ENCODE assay signal across 28 mouse cellular contexts in the genomic region with DNA sequence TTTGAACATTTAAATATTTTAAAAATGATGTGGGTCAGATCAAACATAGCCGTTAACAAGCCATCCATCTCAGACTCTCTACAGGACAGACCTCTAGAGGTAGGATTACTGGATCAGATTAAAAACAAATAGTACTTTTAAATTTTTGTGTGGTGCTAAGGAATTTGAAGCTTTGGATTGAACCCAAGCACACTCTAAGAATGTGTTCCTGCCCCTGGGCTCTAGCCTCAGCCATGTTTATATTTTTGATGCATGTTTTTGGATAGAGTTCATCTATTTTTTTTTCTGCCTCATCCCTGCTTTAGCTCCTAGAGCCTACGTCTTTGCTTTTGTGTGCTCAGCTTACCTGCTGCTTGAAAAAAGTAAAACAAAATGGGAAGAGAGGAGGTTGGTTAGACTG. TPM values are rescaled to one million over a fixed set of nuclear protein-coding genes. Genes with fewer than 3 reads are reported as not detected.
DNase-seq lines count a peak whose midpoint lies in the region; ATAC-seq and TF ChIP-seq lines count a peak whose summit lies in the region.
"Had no signal": no experiment of that assay in that cellular context is flagged by ENCODE, and none has a peak within 500 bp of the region (broad histone marks: within the 10 kb centered on the region; RNA-seq: fewer than 3 reads in every experiment).

No protein-coding gene starts in this region.

- no peak for DNase-seq in heart, postnatal 10 days
- DNase-seq in heart, postnatal 25 days (ENCODE audit: low spot score) = no peak
- DNase-seq in heart, postnatal 0 days (ENCODE audit: low spot score) = no peak
- no peak for DNase-seq in heart, adult 18-20 months
- peak; percentile 63 for DNase-seq in 3T3-L1 (ENCODE audit: low read depth, low spot score)
- DNase-seq in adrenal gland, adult 2 months = no peak
- DNase-seq: adrenal gland, postnatal 10 days; adrenal gland, postnatal 36 days; cerebellum, adult 18-20 months; cerebellum, adult 9-10 months; cerebellum, postnatal 14 days; gastrocnemius, postnatal 25 days; heart, postnatal 36 days; kidney, adult 11 months; kidney, adult 8-10 months had no signal

- 76% methylated on average over 2 of the region's 2 CpGs for WGBS in heart, embryonic 11.5 days (ENCODE audit: insufficient replicate concordance)
- 76% methylated on average over 2 of the region's 2 CpGs for WGBS in heart, embryonic 14.5 days
- WGBS in heart, postnatal 0 days = 67% methylated on average over 2 of the region's 2 CpGs

- H3K36me3 ChIP-seq in heart, embryonic 11.5 days (ENCODE audit: control insufficient read depth, insufficient read depth, low read length) = no peaks in the 10 kb centered on the region
- H3K36me3 ChIP-seq in heart, embryonic 14.5 days (ENCODE audit: control insufficient read depth, insufficient read depth, low read length) = no peaks in the 10 kb centered on the region
- no peaks in the 10 kb centered on the region for H3K36me3 ChIP-seq in heart, postnatal 0 days (replicated peaks; ENCODE audit: control insufficient read depth, insufficient read depth, low read length)
- H3K36me3 ChIP-seq: embryonic facial prominence, embryonic 12.5 days; forebrain, embryonic 12.5 days; forebrain, embryonic 15.5 days; hindbrain, embryonic 10.5 days; hindbrain, embryonic 13.5 days; intestine, embryonic 15.5 days; kidney, embryonic 15.5 days had no signal

- TF ChIP-seq EP300 in heart, postnatal 0 days (IDR thresholded peaks at IDR 0.05; ENCODE audit: low read depth) = no peak

- TF ChIP-seq CTCF in heart, postnatal 0 days (IDR thresholded peaks at IDR 0.05; ENCODE audit: low read depth) = no peak

- peak overlapping the region; percentile 23 for H3K4me2 ChIP-seq in heart, embryonic 11.5 days
- peak overlapping the region; percentile 51; the same call in 1 of the 2 replicates for H3K4me2 ChIP-seq in heart, embryonic 14.5 days (ENCODE audit: low read length)
- H3K4me2 ChIP-seq in heart, postnatal 0 days (ENCODE audit: low read depth, low read length) = peak overlapping the region; percentile 8; the same call in 1 of the 2 replicates
- H3K4me2 ChIP-seq: embryonic facial prominence, embryonic 12.5 days; forebrain, embryonic 12.5 days; forebrain, embryonic 15.5 days; hindbrain, embryonic 13.5 days; intestine, embryonic 15.5 days; kidney, embryonic 15.5 days had no signal

- H3K9me3 ChIP-seq in heart, embryonic 11.5 days (replicated peaks; ENCODE audit: control insufficient read depth, low read length) = no peaks in the 10 kb centered on the region
- H3K9me3 ChIP-seq in heart, embryonic 14.5 days (ENCODE audit: control insufficient read depth, low read length) = no peaks in the 10 kb centered on the region
- H3K9me3 ChIP-seq in heart, postnatal 0 days (replicated peaks; ENCODE audit: control insufficient read depth, low read length) = no peaks in the 10 kb centered on the region
- H3K9me3 ChIP-seq: embryonic facial prominence, embryonic 12.5 days; forebrain, embryonic 12.5 days; forebrain, embryonic 15.5 days; hindbrain, embryonic 10.5 days; hindbrain, embryonic 13.5 days; intestine, embryonic 15.5 days; kidney, embryonic 15.5 days had no signal

- no peak overlapping the region for H3K4me3 ChIP-seq in heart, embryonic 11.5 days (ENCODE audit: low read depth, low read length)
- H3K4me3 ChIP-seq in heart, embryonic 14.5 days (ENCODE audit: control insufficient read depth in 1 of 2, insufficient read depth in 1 of 2, low read depth in 1 of 2, low read length in 2 of 2) = no peak overlapping the region
- no peak overlapping the region for H3K4me3 ChIP-seq in heart, postnatal 0 days (ENCODE audit: low read depth, low read length)
- H3K4me3 ChIP-seq: embryonic facial prominence, embryonic 12.5 days; erythroblast, embryonic 14.5 days; forebrain, embryonic 12.5 days; forebrain, embryonic 15.5 days; hindbrain, embryonic 10.5 days; hindbrain, embryonic 13.5 days; intestine, embryonic 15.5 days; kidney, embryonic 15.5 days had no signal

- no peaks in the 10 kb centered on the region for H3K27me3 ChIP-seq in heart, embryonic 11.5 days (ENCODE audit: control insufficient read depth, insufficient read depth, low read length)
- H3K27me3 ChIP-seq in heart, embryonic 14.5 days (ENCODE audit: control insufficient read depth, insufficient read depth, low read length) = no peaks in the 10 kb centered on the region
- H3K27me3 ChIP-seq in heart, postnatal 0 days (ENCODE audit: control insufficient read depth, insufficient read depth, low read length) = no peaks in the 10 kb centered on the region
- H3K27me3 ChIP-seq: embryonic facial prominence, embryonic 12.5 days; forebrain, embryonic 12.5 days; forebrain, embryonic 15.5 days; hindbrain, embryonic 13.5 days; intestine, embryonic 15.5 days; kidney, embryonic 15.5 days had no signal

- no peak overlapping the region for H3K9ac ChIP-seq in heart, embryonic 11.5 days (ENCODE audit: low read depth, low read length)
- no peak overlapping the region for H3K9ac ChIP-seq in heart, embryonic 14.5 days (ENCODE audit: low read length)
- no peak overlapping the region for H3K9ac ChIP-seq in heart, postnatal 0 days (replicated peaks; ENCODE audit: low read depth, low read length)
- H3K9ac ChIP-seq: embryonic facial prominence, embryonic 12.5 days; forebrain, embryonic 12.5 days; forebrain, embryonic 15.5 days; hindbrain, embryonic 13.5 days; intestine, embryonic 15.5 days; kidney, embryonic 15.5 days had no signal

- no peak overlapping the region for H3K27ac ChIP-seq in heart, embryonic 11.5 days (ENCODE audit: low read depth, low read length)
- H3K27ac ChIP-seq in heart, embryonic 14.5 days (replicated peaks in 1 of 2; ENCODE audit: control insufficient read depth in 1 of 2, insufficient read depth in 1 of 2, low read depth in 2 of 2, low read length in 2 of 2) = no peak overlapping the region
- H3K27ac ChIP-seq in heart, postnatal 0 days (ENCODE audit: low read depth) = no peak overlapping the region
- H3K27ac ChIP-seq: embryonic facial prominence, embryonic 12.5 days; forebrain, embryonic 12.5 days; forebrain, embryonic 15.5 days; hindbrain, embryonic 10.5 days; hindbrain, embryonic 13.5 days; intestine, embryonic 15.5 days; kidney, embryonic 15.5 days had no signal

- no peak for ATAC-seq in heart, embryonic 11.5 days (replicated peaks; ENCODE audit: insufficient number of reproducible peaks, low FRiP score, low TSS enrichment)
- no peak for ATAC-seq in heart, embryonic 14.5 days (ENCODE audit: insufficient number of reproducible peaks, insufficient read depth, low FRiP score, low read depth)
- no peak for ATAC-seq in heart, postnatal 0 days (ENCODE audit: insufficient read depth, low read depth)
- ATAC-seq: activated CD4-positive, CD25-positive, alpha-beta regulatory T cell, adult 4 months; CD4-positive, CD25-positive, alpha-beta regulatory T cell, adult 4 months; forebrain, embryonic 15.5 days; hindbrain, embryonic 16.5 days; intestine, embryonic 15.5 days had no signal

- intact Hi-C loops in heart, postnatal 10 days (cut with DNase I) = no loop called here
- intact Hi-C loops in heart, postnatal 25 days (cut with DNase I) = no loop called here

- no peaks in the 10 kb centered on the region for H3K4me1 ChIP-seq in heart, embryonic 11.5 days (ENCODE audit: control insufficient read depth, insufficient read depth, low read length)
- H3K4me1 ChIP-seq in heart, embryonic 14.5 days (ENCODE audit: control insufficient read depth in 2 of 2, insufficient read depth in 2 of 2, low read length in 2 of 2) = peaks cover 6 to 9% of the 10 kb centered on the region in 2 experiments
- H3K4me1 ChIP-seq in heart, postnatal 0 days (ENCODE audit: control insufficient read depth, insufficient read depth) = peaks cover 7% of the 10 kb centered on the region; the same call in 1 of the 2 replicates
- H3K4me1 ChIP-seq: embryonic facial prominence, embryonic 12.5 days; forebrain, embryonic 12.5 days; forebrain, embryonic 15.5 days; hindbrain, embryonic 10.5 days; intestine, embryonic 15.5 days; kidney, embryonic 15.5 days had no signal

RNA-seq across cellular contexts. Expression of a gene that starts 28.3 kb away (rescaled TPM):
- 0.24 and 0.36 TPM in 2 replicates for polyA plus RNA-seq in heart, embryonic 11.5 days (2014; fragmentation: Nextera tagmentation; extraction: Ambion mirVana)
- total RNA-seq in heart, postnatal 10 days (2021) = under 1 TPM in 1 of 2 experiments, not detected in 1; 0.62 TPM
- polyA plus RNA-seq in heart, embryonic 14.5 days (2014; fragmentation: Nextera tagmentation; extraction: Ambion mirVana) = 0.07 TPM in 1 of 2 replicates, not detected in the other
- total RNA-seq in heart, postnatal 25 days (2021) = under 1 TPM; 0.10 to 0.28 TPM
- total RNA-seq in heart, postnatal 0 days (2014; rRNA removed; ENCODE audit: low replicate concordance) = 0.69 TPM in 1 of 2 replicates, not detected in the other
- 0.07 and 0.19 TPM in 2 replicates for polyA plus RNA-seq in heart, postnatal 0 days (2015; fragmentation: Nextera tagmentation; extraction: Ambion mirVana)
- total RNA-seq in heart, adult 18-20 months (2021) = under 1 TPM; 0.35 to 0.36 TPM
- 100 to 1,000 TPM; 144 to 285 TPM for total RNA-seq in adrenal gland, adult 2 months (2021)
- 126 and 247 TPM in 2 replicates for polyA plus RNA-seq in adrenal gland, adult 2 months (2012; rRNA removed)
- polyA plus RNA-seq: erythroblast, embryonic 14.5 days had no signal

RNA-seq across cellular contexts. Expression of a gene that starts 47.3 kb away (rescaled TPM):
- 441 and 486 TPM in 2 replicates for polyA plus RNA-seq in heart, embryonic 11.5 days (2014; fragmentation: Nextera tagmentation; extraction: Ambion mirVana)
- total RNA-seq in heart, postnatal 10 days (2021) = 100 to 1,000 TPM; 529 to 594 TPM
- 502 and 560 TPM in 2 replicates for polyA plus RNA-seq in heart, embryonic 14.5 days (2014; fragmentation: Nextera tagmentation; extraction: Ambion mirVana)
- total RNA-seq in heart, postnatal 25 days (2021) = 100 to 1,000 TPM; 627 to 667 TPM
- total RNA-seq in heart, postnatal 0 days (2014; rRNA removed; ENCODE audit: low replicate concordance) = 402 and 407 TPM in 2 replicates
- polyA plus RNA-seq in heart, postnatal 0 days (2015; fragmentation: Nextera tagmentation; extraction: Ambion mirVana) = 840 TPM in 2 replicates
- 100 to 1,000 TPM; 562 to 594 TPM for total RNA-seq in heart, adult 18-20 months (2021)
- 100 to 1,000 TPM; 245 to 445 TPM for total RNA-seq in adrenal gland, adult 2 months (2021)
- polyA plus RNA-seq in adrenal gland, adult 2 months (2012; rRNA removed) = 44.3 and 48.7 TPM in 2 replicates

Comparison
In these comparisons a context has a peak if more than half of its experiments do, and no peak if none do; other contexts are left out.
1. RNA of a gene that starts 28.3 kb away (total RNA-seq): 144 to 285 TPM in adrenal gland, adult 2 months; 0.69 TPM in heart, postnatal 0 days, 0.62 TPM in heart, postnatal 10 days, 0.35 to 0.36 TPM in heart, adult 18-20 months and 0.10 to 0.28 TPM in heart, postnatal 25 days; every median in the first group is over 10 times any median in the second.
2. Peak in every context shown above with its lines, with median percentiles within 50 percentile points of each other: H3K4me2 ChIP-seq.